Mouse (Mus musculus): ENCODE data around the gene Myo19. TPM values are rescaled to one million over a fixed set of nuclear protein-coding genes. Genes with fewer than 3 reads are reported as not detected.

Gene Myo19
- polyA plus RNA-seq, 2 experiments from 2014 or later = 2.3 to 3.2 TPM

DNA sequence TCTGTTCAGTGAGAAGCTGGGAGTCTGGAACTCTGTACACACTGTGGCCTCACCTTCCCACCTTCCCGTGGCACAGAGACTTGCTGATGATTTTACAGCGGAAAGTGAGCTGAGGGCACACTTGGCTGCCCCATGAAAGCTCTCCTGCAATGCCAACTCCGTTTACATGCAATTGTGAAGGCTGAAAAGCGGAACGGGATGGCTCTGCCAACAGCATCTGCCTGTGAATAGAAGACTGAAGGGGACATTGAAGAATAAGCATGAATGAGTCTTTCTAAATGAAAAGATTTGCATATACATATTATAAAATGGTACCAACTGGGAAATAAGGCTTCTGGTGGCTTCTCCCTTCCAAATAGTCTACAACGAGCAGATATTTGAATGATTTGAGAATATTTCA lies 67.3 kb downstream of the Myo19 start:
- ATAC-seq = no peak

DNA sequence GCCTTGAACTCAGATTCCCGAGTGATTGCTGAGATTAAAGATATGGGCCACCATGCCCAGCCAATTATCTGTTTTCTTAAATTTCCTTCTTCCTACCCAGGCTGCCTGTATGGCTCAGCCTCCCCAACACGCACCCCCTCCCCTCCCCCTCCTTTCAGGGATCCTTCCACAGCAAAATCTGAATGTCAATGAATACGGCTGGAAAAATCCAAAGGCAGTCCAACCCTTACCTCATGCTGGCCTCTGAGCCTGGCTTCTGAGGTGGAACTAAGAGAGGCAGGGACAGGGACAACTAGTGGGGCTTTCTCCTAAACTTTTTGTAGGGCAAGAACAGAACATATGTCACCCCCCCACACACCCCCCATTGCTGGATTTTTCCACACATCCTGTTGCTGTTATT lies 68.2 kb downstream of the Myo19 start:
- no peak for ATAC-seq

DNA sequence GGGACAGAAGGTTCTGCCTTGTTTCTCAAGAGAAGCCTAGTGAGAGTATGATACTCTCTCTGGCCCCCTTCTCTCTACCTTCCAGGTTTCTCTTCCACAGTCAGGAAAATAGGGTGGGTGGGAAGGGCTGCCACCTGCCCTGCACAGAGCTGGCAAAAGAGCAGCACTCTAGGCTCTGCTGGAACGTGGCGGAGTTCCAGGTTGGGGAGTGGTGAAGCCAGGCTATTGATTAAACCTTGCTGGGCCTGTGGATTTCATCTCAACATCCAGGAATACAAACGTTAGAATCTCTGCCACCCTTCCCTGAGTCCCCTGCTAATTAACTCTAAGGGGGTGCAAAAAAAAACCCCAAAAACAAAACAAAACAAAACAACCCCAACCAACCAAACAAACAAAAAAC lies 68.6 kb downstream of the Myo19 start:
- ATAC-seq = no peak

DNA sequence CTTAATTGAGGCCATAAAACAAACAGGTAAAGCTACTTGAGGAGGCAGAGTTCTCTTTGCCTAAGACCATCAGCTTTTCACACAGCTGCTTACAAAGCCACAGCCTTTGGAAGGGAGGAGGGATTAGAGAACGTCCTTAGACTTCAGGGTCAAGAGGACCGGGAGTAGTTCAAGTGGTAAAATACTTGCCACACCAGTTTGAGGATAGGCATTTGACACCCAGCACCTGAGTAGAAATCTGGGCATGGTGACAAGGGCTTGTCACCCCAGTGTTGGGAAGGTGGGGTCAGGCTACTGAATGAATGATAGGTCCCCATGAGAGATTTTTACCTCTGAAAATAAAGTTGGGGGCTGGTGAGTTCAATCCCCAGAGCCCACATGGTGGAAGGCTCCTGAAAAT lies 72.7 kb downstream of the Myo19 start:
- no peak for ATAC-seq

GRCm38 (mm10) chr11:84956400-84956799 lies 76.5 kb downstream of the Myo19 start:
- ATAC-seq = no peak

DNA sequence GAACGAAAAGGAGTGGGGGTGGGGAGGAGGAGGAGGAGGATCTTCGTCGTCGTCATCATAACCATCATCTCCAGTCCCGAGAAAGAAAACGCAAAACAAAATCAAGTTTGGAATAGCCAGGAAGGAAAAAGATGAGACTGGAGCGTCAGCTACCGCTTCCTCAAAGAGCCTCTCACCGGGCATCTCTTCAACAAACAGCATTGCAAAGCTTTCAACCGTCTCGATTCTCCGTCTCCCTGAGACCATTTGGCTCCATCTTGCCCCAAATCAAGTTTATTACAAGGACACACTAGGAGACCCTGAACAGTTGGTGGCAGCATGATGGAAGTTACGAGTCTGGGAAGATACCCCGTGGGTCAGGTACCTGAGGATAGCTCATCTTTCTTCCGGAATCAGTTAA lies 77.2 kb downstream of the Myo19 start:
- no peak for ATAC-seq

- ATAC-seq = no peak
Observed at GRCm38 (mm10) chr11:84957591-84958270, 77.8 kb downstream of the Myo19 start, which contains the start of gene Car4. Gene Car4, plus strand, starts transcription at chr11:84957786.

- ATAC-seq = no peak
Observed at GRCm38 (mm10) chr11:84958271-84958630, 78.3 kb downstream of the Myo19 start.

DNA sequence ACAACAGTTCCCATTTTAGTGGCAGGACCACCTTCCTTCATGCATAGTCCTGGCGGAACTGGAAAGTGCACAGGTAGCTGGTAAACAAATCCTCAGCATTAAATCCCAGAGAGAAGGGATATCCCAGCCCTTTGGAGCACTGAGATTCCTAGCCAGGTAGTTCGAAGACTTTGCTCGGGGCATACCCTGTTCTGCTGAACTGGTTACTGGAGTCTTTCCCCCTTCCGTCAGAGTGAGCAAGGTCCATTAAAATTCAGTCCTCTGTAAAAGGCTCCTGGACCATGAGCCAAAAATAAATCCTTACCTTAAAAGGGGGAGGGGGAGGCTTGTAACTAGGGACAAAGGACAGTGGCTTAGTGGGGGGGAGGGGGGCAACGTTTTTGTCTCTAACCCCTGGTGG lies 79.2 kb downstream of the Myo19 start:
- ATAC-seq = no peak

- no peak for ATAC-seq
Observed at GRCm38 (mm10) chr11:84959701-84960181, 79.8 kb downstream of the Myo19 start.

DNA sequence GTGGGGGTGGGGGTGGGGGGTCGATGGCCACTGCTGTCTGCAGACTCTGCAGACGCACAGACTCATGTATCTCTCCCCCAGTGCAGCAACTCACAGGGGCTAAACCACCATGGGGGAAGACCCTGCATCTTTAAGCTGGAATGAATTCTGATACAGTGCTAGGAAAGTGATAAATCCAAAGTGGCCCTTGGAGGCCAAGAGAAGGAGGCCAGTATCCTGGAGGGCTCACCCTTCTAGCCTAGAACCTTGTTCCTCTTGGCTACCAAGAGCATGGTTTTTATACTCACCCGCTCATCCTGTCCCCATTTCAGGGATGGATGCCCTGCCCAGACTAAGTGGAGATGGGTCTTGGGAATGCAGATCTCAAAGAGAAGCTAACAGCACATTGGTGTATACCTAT lies 80.3 kb downstream of the Myo19 start:
- ATAC-seq = no peak

- ATAC-seq = no peak
Observed at GRCm38 (mm10) chr11:84960780-84961179, 80.8 kb downstream of the Myo19 start.

Other genes with a start within 250 kb of the Myo19 start
- 1 to 10 TPM; 7.5 to 7.6 TPM for gene Mrm1, start 60.6 kb upstream of the Myo19 start, polyA plus RNA-seq (2017; shearing (Covaris generic))
- 1 to 10 TPM; 9.0 to 9.1 TPM for gene Dhrs11, start 51.2 kb upstream of the Myo19 start, polyA plus RNA-seq (2017; shearing (Covaris generic))
- 100 to 1,000 TPM in 1 of 2 experiments, 10 to 100 TPM in 1; 84.9 to 107 TPM for gene Ggnbp2, start 9.3 kb upstream of the Myo19 start, polyA plus RNA-seq (2017; shearing (Covaris generic))
- 1 to 10 TPM; 1.5 to 3.2 TPM for gene Pigw, start 137 bp downstream of the Myo19 start, polyA plus RNA-seq (2017; shearing (Covaris generic))
- 10 to 100 TPM; 34.7 to 35.7 TPM for gene Znhit3, start 36.2 kb downstream of the Myo19 start, polyA plus RNA-seq (2017; shearing (Covaris generic))
- not detected for gene Car4, start 77.6 kb downstream of the Myo19 start, polyA plus RNA-seq (2017; shearing (Covaris generic))